Mouse (Mus musculus): ENCODE measurements at regions not wholly inside any gene's neighbourhood (a gene's known extent, or its start where the extent isn't known, plus 50 kb on each side); places are given as distances from the start of the nearest gene placed in this dataset.

DNA sequence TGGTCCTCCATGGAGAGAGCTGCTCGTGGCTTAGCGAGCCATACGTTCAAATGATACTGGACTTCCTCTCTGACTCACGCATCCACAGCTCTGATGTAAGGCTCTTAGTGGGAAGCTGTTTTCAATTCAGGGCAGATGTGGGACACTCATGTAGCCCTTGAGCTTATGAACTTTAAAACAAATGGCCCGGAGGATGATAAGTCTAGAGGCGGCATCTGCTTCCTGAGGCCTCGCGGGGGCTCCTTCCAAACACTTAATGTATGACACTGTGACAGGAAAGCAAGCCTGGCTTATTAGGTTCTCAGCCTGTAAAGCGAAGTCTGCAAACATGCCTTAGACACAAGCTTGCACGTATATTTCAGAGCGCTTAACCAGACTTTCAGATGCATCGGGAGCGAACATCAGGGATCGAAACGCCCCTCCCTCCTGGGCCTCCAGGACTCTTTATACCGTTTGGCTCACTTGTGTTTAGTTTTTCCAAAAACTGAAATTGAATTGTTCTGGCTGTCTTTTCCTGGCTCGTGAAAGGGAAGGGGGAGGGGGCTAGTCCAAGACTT is 59.4 kb upstream of the Sash1 start:
- peak; percentile 70; the same call in 1 of the 2 replicates for ATAC-seq (ENCODE audit: borderline replicate concordance, extremely low read depth, low FRiP score, low TSS enrichment)
- 0 out of 2 replicates have a peak, but pooled peaks cover 9% of the 10 kb centered on the region for H3K4me1 ChIP-seq
- 0 out of 2 replicates have a peak overlapping the region, but pooled peaks have one; percentile 1 for H3K4me3 ChIP-seq
- peak overlapping the region; percentile 30 for H3K4me2 ChIP-seq
- 26% methylated on average over 17 of the region's 17 CpGs for WGBS
- no peaks in the 10 kb centered on the region for H3K9me3 ChIP-seq
- no peaks in the 10 kb centered on the region for H3K36me3 ChIP-seq
- no peak overlapping the region for H3K9ac ChIP-seq
- H3K27me3 ChIP-seq = no peaks in the 10 kb centered on the region
- peak overlapping the region; percentile 10; the same call in 1 of the 2 replicates for H3K27ac ChIP-seq

- no peaks in the 10 kb centered on the region for H3K36me3 ChIP-seq
- WGBS = 59% methylated on average over 5 of the region's 5 CpGs
These were observed 58.7 kb upstream of the Sash1 start for GRCm38 (mm10) chr10:8944586-8944985.

DNA sequence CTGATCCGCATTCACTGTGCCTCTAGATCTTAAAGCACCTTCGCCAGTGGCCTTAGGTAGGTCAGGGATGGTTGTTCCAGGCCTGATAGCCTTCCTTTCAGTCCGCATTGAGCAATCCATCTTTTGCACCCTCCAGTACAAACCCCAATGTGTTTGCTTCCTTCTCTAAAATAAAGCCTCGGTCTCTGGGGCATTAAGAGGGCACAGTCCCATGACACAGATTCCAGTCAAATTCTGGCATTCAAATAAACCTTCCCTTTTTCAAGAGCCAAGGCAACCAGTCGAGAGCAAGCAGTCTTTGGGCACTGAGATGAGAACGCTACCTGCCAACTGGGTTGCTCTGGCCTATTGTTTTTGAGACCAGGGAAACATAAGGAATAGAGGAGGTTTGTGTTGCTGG is 57.8 kb upstream of the Sash1 start:
- Histone ChIP-seq H3K27me3 (no peaks in the 10 kb centered on the region), H3K9me3 (no peaks in the 10 kb centered on the region), H3K9ac (no peak overlapping the region), H3K4me3 (no peak overlapping the region), H3K27ac (no peak overlapping the region), H3K4me2 (no peak overlapping the region), H3K36me3 (no peaks in the 10 kb centered on the region), H3K4me1 (0 out of 2 replicates have a peak, but pooled peaks cover 9% of the 10 kb centered on the region)
- 88% methylated on average over 6 of the region's 6 CpGs for WGBS
- ATAC-seq (ENCODE audit: borderline replicate concordance, extremely low read depth, low FRiP score, low TSS enrichment) = no peak

More at GRCm38 (mm10) chr10:8944586-8944985, 58.7 kb upstream of the Sash1 start:
- Histone ChIP-seq H3K9me3 (no peaks in the 10 kb centered on the region), H3K9ac (no peak overlapping the region), H3K27ac (peak overlapping the region; percentile 10; the same call in 1 of the 2 replicates), H3K4me3 (0 out of 2 replicates have a peak overlapping the region, but pooled peaks have one; percentile 1), H3K4me2 (peak overlapping the region; percentile 30), H3K27me3 (no peaks in the 10 kb centered on the region), H3K4me1 (0 out of 2 replicates have a peak, but pooled peaks cover 9% of the 10 kb centered on the region)
- ATAC-seq (ENCODE audit: borderline replicate concordance, extremely low read depth, low FRiP score, low TSS enrichment) = no peak

GRCm38 (mm10) chr10:8942967-8943471 is 57.1 kb upstream of the Sash1 start:
- Histone ChIP-seq H3K4me2 (no peak overlapping the region), H3K4me1 (0 out of 2 replicates have a peak, but pooled peaks cover 9% of the 10 kb centered on the region), H3K4me3 (no peak overlapping the region), H3K36me3 (no peaks in the 10 kb centered on the region), H3K27me3 (no peaks in the 10 kb centered on the region), H3K9me3 (no peaks in the 10 kb centered on the region), H3K27ac (no peak overlapping the region), H3K9ac (no peak overlapping the region)
- 89% methylated on average over 6 of the region's 6 CpGs for WGBS
- ATAC-seq (ENCODE audit: borderline replicate concordance, extremely low read depth, low FRiP score, low TSS enrichment) = no peak

DNA sequence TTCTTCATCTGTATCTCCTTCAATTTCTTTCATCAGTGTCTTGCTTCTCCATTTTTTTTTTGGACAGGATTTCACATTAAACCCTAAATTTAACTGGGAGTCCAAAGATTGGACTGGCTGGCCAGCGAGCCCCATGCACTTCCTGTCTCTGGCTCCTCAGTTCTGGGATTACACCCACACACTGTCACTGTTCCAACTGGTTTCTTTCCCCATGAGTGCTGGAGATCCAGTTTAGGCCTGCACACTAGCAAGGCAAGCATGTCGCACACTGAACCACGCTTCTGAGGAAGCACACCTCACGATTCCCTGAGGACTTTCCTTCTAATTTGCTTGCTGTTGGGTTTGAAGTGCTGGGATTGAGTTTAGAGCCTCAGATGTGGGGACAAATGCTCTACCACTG is 50.5 kb upstream of the Sash1 start:
- no peak overlapping the region for H3K27ac ChIP-seq
- WGBS = 69% methylated on average over 4 of the region's 4 CpGs
- no peaks in the 10 kb centered on the region for H3K36me3 ChIP-seq
- ATAC-seq (ENCODE audit: borderline replicate concordance, extremely low read depth, low FRiP score, low TSS enrichment) = no peak
- H3K9me3 ChIP-seq = no peaks in the 10 kb centered on the region
- H3K27me3 ChIP-seq = no peaks in the 10 kb centered on the region
- no peaks in the 10 kb centered on the region for H3K4me1 ChIP-seq
- no peak overlapping the region for H3K9ac ChIP-seq
- no peak overlapping the region for H3K4me3 ChIP-seq
- H3K4me2 ChIP-seq = no peak overlapping the region
